Mouse (Mus musculus): ENCODE measurements at regions not wholly inside any gene's neighbourhood (a gene's known extent, or its start where the extent isn't known, plus 50 kb on each side); places are given as distances from the start of the nearest gene placed in this dataset.

- no peak overlapping the region for H3K27ac ChIP-seq (ENCODE audit: insufficient read depth, low read depth, low read length)
- H3K4me1 ChIP-seq (ENCODE audit: control insufficient read depth, insufficient read depth, low read length): peaks cover 19% of the 10 kb centered on the region
- TF ChIP-seq CTCF (IDR thresholded peaks at IDR 0.05; ENCODE audit: low read depth, low read length) (no peak), POLR2A (IDR thresholded peaks at IDR 0.05; ENCODE audit: borderline replicate concordance, low read depth, low read length) (no peak)
- no peak overlapping the region for H3K4me3 ChIP-seq (ENCODE audit: insufficient read depth, low read length)
These were observed 149.0 kb upstream of the 1600014C23Rik start for GRCm38 (mm10) chr17:45882682-45883081.

- H3K27ac ChIP-seq (ENCODE audit: insufficient read depth, low read depth, low read length): no peak overlapping the region
- no peak overlapping the region for H3K4me3 ChIP-seq (ENCODE audit: insufficient read depth, low read length)
- peaks cover 19% of the 10 kb centered on the region for H3K4me1 ChIP-seq (ENCODE audit: control insufficient read depth, insufficient read depth, low read length)
- TF ChIP-seq CTCF (IDR thresholded peaks at IDR 0.05; ENCODE audit: low read depth, low read length): no peak
- TF ChIP-seq POLR2A (IDR thresholded peaks at IDR 0.05; ENCODE audit: borderline replicate concordance, low read depth, low read length): no peak
These were observed 147.6 kb upstream of the 1600014C23Rik start for GRCm38 (mm10) chr17:45881284-45881683.

GRCm38 (mm10) chr17:45880761-45881160 is 147.1 kb upstream of the 1600014C23Rik start:
- no peak overlapping the region for H3K27ac ChIP-seq (ENCODE audit: insufficient read depth, low read depth, low read length)
- H3K4me3 ChIP-seq (ENCODE audit: insufficient read depth, low read length): no peak overlapping the region
- H3K4me1 ChIP-seq (ENCODE audit: control insufficient read depth, insufficient read depth, low read length): peaks cover 19% of the 10 kb centered on the region
- TF ChIP-seq POLR2A (IDR thresholded peaks at IDR 0.05; ENCODE audit: borderline replicate concordance, low read depth, low read length) (no peak), CTCF (IDR thresholded peaks at IDR 0.05; ENCODE audit: low read depth, low read length) (no peak)

GRCm38 (mm10) chr17:45879478-45880250 is 146.0 kb upstream of the 1600014C23Rik start:
- Histone ChIP-seq H3K4me3 (ENCODE audit: insufficient read depth, low read length) (no peak overlapping the region), H3K27ac (ENCODE audit: insufficient read depth, low read depth, low read length) (no peak overlapping the region), H3K4me1 (ENCODE audit: control insufficient read depth, insufficient read depth, low read length) (peaks cover 19% of the 10 kb centered on the region)
- TF ChIP-seq POLR2A (IDR thresholded peaks at IDR 0.05; ENCODE audit: borderline replicate concordance, low read depth, low read length): no peak
- TF ChIP-seq CTCF (IDR thresholded peaks at IDR 0.05; ENCODE audit: low read depth, low read length): no peak

GRCm38 (mm10) chr17:45878394-45878793 is 144.8 kb upstream of the 1600014C23Rik start:
- H3K4me1 ChIP-seq (ENCODE audit: control insufficient read depth, insufficient read depth, low read length): peaks cover 15% of the 10 kb centered on the region
- no peak for TF ChIP-seq POLR2A (IDR thresholded peaks at IDR 0.05; ENCODE audit: borderline replicate concordance, low read depth, low read length)
- no peak for TF ChIP-seq CTCF (IDR thresholded peaks at IDR 0.05; ENCODE audit: low read depth, low read length)
- H3K27ac ChIP-seq (ENCODE audit: insufficient read depth, low read depth, low read length): no peak overlapping the region
- H3K4me3 ChIP-seq (ENCODE audit: insufficient read depth, low read length): no peak overlapping the region

GRCm38 (mm10) chr17:45875325-45875724 is 141.7 kb upstream of the 1600014C23Rik start:
- H3K27ac ChIP-seq (ENCODE audit: insufficient read depth, low read depth, low read length): no peak overlapping the region
- H3K4me1 ChIP-seq (ENCODE audit: control insufficient read depth, insufficient read depth, low read length): peaks cover 11% of the 10 kb centered on the region
- TF ChIP-seq POLR2A (IDR thresholded peaks at IDR 0.05; ENCODE audit: borderline replicate concordance, low read depth, low read length) (no peak), CTCF (IDR thresholded peaks at IDR 0.05; ENCODE audit: low read depth, low read length) (no peak)
- no peak overlapping the region for H3K4me3 ChIP-seq (ENCODE audit: insufficient read depth, low read length)

- TF ChIP-seq POLR2A (IDR thresholded peaks at IDR 0.05; ENCODE audit: borderline replicate concordance, low read depth, low read length): no peak
- TF ChIP-seq CTCF (IDR thresholded peaks at IDR 0.05; ENCODE audit: low read depth, low read length): no peak
- Histone ChIP-seq H3K4me3 (ENCODE audit: insufficient read depth, low read length) (no peak overlapping the region), H3K4me1 (ENCODE audit: control insufficient read depth, insufficient read depth, low read length) (peaks cover 5% of the 10 kb centered on the region; the same call in 1 of the 2 replicates), H3K27ac (ENCODE audit: insufficient read depth, low read depth, low read length) (no peak overlapping the region)
These were observed 140.4 kb upstream of the 1600014C23Rik start for GRCm38 (mm10) chr17:45873996-45874395.

GRCm38 (mm10) chr17:45873200-45873955 is 139.7 kb upstream of the 1600014C23Rik start:
- Histone ChIP-seq H3K4me1 (ENCODE audit: control insufficient read depth, insufficient read depth, low read length) (peaks cover 5% of the 10 kb centered on the region; the same call in 1 of the 2 replicates), H3K4me3 (ENCODE audit: insufficient read depth, low read length) (no peak overlapping the region), H3K27ac (ENCODE audit: insufficient read depth, low read depth, low read length) (no peak overlapping the region)
- TF ChIP-seq CTCF (IDR thresholded peaks at IDR 0.05; ENCODE audit: low read depth, low read length) (no peak), POLR2A (IDR thresholded peaks at IDR 0.05; ENCODE audit: borderline replicate concordance, low read depth, low read length) (no peak)

GRCm38 (mm10) chr17:45871666-45872653 is 138.3 kb upstream of the 1600014C23Rik start:
- Histone ChIP-seq H3K4me3 (ENCODE audit: insufficient read depth, low read length) (no peak overlapping the region), H3K27ac (ENCODE audit: insufficient read depth, low read depth, low read length) (no peak overlapping the region), H3K4me1 (ENCODE audit: control insufficient read depth, insufficient read depth, low read length) (peaks cover 8% of the 10 kb centered on the region)
- no peak for TF ChIP-seq POLR2A (IDR thresholded peaks at IDR 0.05; ENCODE audit: borderline replicate concordance, low read depth, low read length)
- TF ChIP-seq CTCF (IDR thresholded peaks at IDR 0.05; ENCODE audit: low read depth, low read length): no peak
